Mouse (Mus musculus) cortical plate, adult 2 months (tissue): ENCODE measurements around the gene Hdac2.

Source experiments
- CTCF ChIP-seq: fragments of 200-500 bp; IDR thresholded peaks from 2 replicates; pipeline ENCODE4 v1.5.1; 2011; ENCODE audit warnings: mild to moderate bottlenecking, control low read depth, low read length; ENCODE audit not compliant: insufficient read depth; ENCODE audit errors: extremely low read depth
- POLR2A ChIP-seq: fragments of 200-500 bp; IDR thresholded peaks from 2 replicates; pipeline ENCODE4 v1.6.1; 2011; ENCODE audit warnings: mild to moderate bottlenecking, low read length, control low read depth; ENCODE audit not compliant: insufficient read depth; ENCODE audit errors: extremely low read depth

- TF ChIP-seq CTCF, result no peak
- TF ChIP-seq POLR2A, result no peak
Measured at GRCm38 (mm10) chr10:37000839-37001238, 26.5 kb downstream of the Hdac2 start.
